Mouse (Mus musculus) embryo, embryonic 11 days (tissue): ENCODE measurements at regions not wholly inside any gene's neighbourhood (a gene's known extent, or its start where the extent isn't known, plus 50 kb on each side); places are given as distances from the start of the nearest gene placed in this dataset.

ENCODE experiments used
- DNase-seq: peaks from one replicate; pipeline ENCODE4 v3.0.0-alpha.2; 2015

GRCm38 (mm10) chr8:125322561-125322960 lies 247.0 kb downstream of the Sipa1l2 start:
- DNase-seq, result no peak

GRCm38 (mm10) chr8:125317584-125317991 lies 252.0 kb downstream of the Sipa1l2 start:
- DNase-seq, result no peak

- no peak for DNase-seq
These were observed 253.9 kb downstream of the Sipa1l2 start for GRCm38 (mm10) chr8:125315736-125316135.

DNA sequence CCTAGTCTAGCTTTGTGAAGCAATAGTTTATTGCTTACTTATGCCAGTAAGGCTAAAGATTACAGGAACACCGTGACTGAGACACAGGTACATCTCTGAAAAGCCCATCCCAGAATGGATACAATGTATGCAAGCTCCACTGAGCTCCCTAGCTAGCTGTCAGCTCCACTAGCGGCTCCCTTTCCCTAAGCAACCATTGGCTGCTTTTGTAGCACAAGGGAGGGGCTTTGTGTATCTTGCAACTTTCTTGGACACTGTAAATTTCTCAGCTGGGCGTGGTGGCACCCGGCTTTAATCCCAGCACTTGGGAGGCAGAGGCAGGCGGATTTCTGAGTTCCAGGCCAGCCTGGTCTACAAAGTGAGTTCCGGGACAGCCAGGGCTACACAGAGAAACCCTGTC lies 254.6 kb downstream of the Sipa1l2 start:
- no peak for DNase-seq

- DNase-seq, result no peak
These were observed 255.2 kb downstream of the Sipa1l2 start for GRCm38 (mm10) chr8:125314221-125314984.

DNA sequence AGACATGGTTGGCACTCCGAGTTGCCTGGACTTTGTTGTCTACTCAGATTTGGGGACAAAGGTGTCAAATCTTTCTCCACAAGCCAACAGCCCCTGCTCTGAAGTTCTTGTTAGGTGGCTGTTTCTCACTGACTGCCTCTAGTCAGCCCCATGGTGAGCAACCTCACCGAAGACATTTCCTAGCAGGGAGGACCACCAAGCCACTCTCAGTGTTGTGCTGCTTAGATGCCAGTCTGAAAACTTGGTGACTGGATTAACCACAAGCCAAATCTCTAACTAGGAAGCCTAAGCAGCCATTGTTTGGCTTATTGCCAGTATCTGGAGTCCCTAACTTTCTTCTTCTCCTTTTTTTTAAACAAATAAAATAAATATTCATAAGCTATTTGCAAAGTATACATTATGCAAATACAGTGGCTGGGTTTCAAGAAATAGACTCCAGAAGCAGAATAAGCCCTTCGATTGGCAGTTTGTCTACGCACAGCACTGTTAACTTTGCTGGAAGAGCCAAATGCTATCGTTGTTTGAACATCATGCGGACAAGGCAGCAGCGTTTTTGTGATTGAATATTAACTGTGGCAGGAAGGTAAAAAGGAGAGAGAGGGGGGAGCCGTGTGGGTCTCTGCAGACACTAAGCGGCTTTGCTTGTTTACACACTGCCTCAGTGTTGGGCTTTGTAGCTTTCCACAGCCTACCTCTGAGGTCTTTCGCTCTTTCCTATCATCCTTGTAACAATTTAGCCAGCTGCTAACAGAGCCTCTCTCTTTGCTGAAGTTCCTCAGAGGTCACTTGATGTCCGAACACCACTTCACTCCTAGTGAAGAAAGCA lies 257.4 kb downstream of the Disc1 start:
- no peak for DNase-seq
